Mouse (Mus musculus): ENCODE results near the gene Usp30.

DNA sequence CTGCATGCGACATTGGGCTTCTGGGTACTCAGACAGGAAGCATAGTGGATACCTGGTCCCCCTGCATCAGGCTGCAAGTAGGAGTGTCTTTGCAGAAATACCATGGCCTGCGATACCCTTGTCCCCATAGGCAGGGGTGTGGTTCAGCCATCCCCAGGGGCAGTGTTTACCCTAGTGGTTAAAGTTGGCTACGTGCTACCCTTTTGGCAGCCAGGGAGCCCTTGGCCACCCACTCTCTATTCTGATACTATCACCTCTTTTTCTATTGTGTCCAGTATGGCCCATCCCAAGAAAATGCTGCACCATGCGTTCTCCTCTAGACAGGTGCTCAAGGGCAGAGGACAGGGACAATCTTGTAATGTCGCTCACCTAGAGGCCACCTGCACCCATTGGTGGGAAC, 89.5 kb downstream of the Usp30 start:
- TF ChIP-seq CTCF (IDR thresholded peaks at IDR 0.05; ENCODE audit: insufficient read depth, low read depth, low read length) (no peak), POLR2A (IDR thresholded peaks at IDR 0.05; ENCODE audit: insufficient read depth, low read depth, low read length) (no peak)
